Mouse (Mus musculus): ENCODE measurements around the gene Eva1b. TPM values are rescaled to one million over a fixed set of nuclear protein-coding genes. Genes with fewer than 3 reads are reported as not detected.

Gene Eva1b
- polyA plus RNA-seq, 1 experiment from 2014 or later: 28.7 TPM

DNA sequence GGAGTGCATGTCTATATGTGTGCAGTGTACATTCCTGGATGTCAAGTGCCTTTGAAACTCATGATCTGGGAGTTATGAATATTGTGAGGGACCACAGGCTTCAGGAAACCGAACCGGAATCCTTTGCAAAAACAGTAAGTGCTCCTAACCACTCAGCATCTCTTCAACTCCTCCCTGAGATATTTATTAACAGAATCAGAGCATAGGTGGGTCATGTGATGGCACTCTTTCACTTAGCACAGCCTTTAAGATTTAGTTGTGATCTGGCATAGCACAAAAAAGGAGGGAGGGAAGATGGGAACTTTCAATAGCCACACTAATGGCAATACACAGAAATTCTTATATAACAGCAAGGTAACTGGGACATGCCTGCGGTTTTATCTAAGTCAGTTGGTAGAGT is 39.6 kb downstream of the Eva1b start:
- Histone ChIP-seq H3K4me2 (replicated peaks) (no peak overlapping the region), H3K9me3 (no peaks in the 10 kb centered on the region), H3K4me3 (no peak overlapping the region), H3K36me3 (peaks cover 23% of the 10 kb centered on the region; the same call in 1 of the 2 replicates), H3K9ac (no peak overlapping the region), H3K27me3 (replicated peaks) (no peaks in the 10 kb centered on the region), H3K27ac (no peak overlapping the region), H3K4me1 (no peaks in the 10 kb centered on the region)
- WGBS: 93% methylated on average over 3 of the region's 3 CpGs
- no peak for ATAC-seq (ENCODE audit: low FRiP score, low read depth)

DNA sequence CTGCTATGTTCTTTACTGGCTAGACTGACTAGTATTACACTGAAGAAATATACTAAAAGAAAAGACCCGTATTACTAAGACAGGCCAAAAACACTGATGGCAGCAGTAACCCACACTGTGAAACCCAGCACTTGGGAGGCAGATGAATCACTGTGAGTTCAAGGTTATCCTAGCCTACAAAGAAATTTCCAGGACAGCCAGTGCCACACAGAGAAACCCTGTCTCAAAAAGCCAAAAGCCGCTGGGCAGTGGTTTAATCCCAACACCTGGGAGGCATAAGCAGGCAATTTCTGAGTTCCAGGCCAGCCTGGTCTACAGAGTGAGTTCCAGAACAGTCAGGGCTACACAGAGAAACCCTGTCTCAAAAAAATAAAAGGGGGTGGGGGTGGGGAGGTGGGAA is 43.1 kb downstream of the Eva1b start:
- H3K9ac ChIP-seq: no peak overlapping the region
- WGBS: 99% methylated on average over 2 of the region's 2 CpGs
- H3K36me3 ChIP-seq: peaks cover 27% of the 10 kb centered on the region
- H3K4me1 ChIP-seq: no peaks in the 10 kb centered on the region
- no peak overlapping the region for H3K4me3 ChIP-seq
- H3K9me3 ChIP-seq: no peaks in the 10 kb centered on the region
- no peak for ATAC-seq (ENCODE audit: low FRiP score, low read depth)
- H3K27me3 ChIP-seq (replicated peaks): no peaks in the 10 kb centered on the region
- H3K27ac ChIP-seq: no peak overlapping the region
- H3K4me2 ChIP-seq (replicated peaks): no peak overlapping the region

DNA sequence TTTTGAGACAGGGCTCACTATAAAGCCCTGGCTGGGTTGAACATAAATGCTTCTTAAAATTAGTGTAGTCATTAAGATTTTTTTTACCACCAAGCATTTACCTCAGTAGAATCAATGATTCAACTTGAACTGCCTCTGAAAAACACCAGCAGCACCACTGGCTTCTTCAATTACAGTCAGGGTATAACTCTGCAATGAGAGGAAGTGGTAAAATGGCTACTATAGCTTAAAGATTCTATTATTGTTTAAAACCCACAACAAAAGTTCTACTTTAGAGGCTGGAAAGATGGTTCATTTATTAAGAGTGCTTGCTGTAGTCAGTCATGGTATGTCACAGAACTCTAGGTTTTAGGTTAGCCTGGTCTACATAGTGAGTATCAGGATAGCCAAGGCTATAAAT is 46.7 kb downstream of the Eva1b start:
- no peak for ATAC-seq (ENCODE audit: low FRiP score, low read depth)
- Histone ChIP-seq H3K4me3 (no peak overlapping the region), H3K36me3 (peaks cover 23% of the 10 kb centered on the region), H3K9me3 (no peaks in the 10 kb centered on the region), H3K4me2 (replicated peaks) (no peak overlapping the region), H3K27ac (no peak overlapping the region), H3K27me3 (replicated peaks) (no peaks in the 10 kb centered on the region), H3K4me1 (peaks cover 3% of the 10 kb centered on the region; the same call in 1 of the 2 replicates), H3K9ac (no peak overlapping the region)

DNA sequence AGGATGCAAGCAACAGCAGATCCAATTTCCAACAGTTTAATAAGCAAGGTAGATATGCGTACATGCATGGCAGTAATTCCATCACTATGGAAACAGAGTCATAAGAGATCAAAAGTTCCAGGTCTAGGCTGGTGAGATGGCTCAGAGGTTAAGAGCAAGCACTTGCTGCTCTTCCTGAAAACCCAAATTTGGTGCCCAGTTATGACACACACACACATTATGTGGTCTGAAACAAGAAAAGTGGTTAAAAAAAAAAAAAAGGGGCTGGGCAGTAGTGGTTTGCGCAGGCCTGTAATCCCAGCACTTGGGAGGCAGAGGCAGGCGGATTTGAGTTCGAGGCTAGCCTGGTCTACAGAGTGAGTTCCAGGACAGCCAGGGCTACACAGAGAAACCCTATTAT is 47.4 kb downstream of the Eva1b start:
- no peaks in the 10 kb centered on the region for H3K9me3 ChIP-seq
- peaks cover 8% of the 10 kb centered on the region; the same call in 1 of the 2 replicates for H3K4me1 ChIP-seq
- H3K36me3 ChIP-seq: peaks cover 23% of the 10 kb centered on the region
- no peak overlapping the region for H3K9ac ChIP-seq
- H3K4me3 ChIP-seq: no peak overlapping the region
- no peaks in the 10 kb centered on the region for H3K27me3 ChIP-seq (replicated peaks)
- no peak for ATAC-seq (ENCODE audit: low FRiP score, low read depth)
- H3K27ac ChIP-seq: no peak overlapping the region
- H3K4me2 ChIP-seq (replicated peaks): no peak overlapping the region
- 98% methylated on average over 4 of the region's 4 CpGs for WGBS

DNA sequence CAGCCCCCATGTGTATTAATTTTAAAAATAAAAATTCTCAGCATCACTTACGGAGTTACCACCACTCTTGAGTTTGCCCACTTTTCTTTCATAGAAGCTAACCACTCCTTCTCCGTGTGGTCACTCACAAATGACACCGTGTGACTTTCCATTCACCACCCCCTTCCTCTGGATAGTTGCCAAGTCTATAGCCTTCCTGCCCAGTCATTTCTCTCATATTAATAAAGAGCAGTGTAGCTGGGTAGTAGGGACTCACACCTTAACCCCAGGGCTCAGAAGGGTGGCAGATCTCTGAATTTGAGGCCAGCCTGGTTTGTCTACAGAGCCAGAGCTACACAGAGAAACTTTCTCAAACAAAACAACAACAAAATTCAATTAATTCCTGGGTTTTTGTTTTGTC is 49.9 kb downstream of the Eva1b start:
- Histone ChIP-seq H3K36me3 (peaks cover 13% of the 10 kb centered on the region), H3K4me2 (replicated peaks) (no peak overlapping the region), H3K4me1 (peaks cover 23% of the 10 kb centered on the region), H3K4me3 (no peak overlapping the region), H3K9me3 (no peaks in the 10 kb centered on the region), H3K27me3 (replicated peaks) (no peaks in the 10 kb centered on the region), H3K9ac (no peak overlapping the region), H3K27ac (no peak overlapping the region)
- ATAC-seq (ENCODE audit: low FRiP score, low read depth): no peak
- WGBS: 81% methylated on average over 3 of the region's 3 CpGs

Other genes starting within 250 kb of the Eva1b start
- 0.60 and 0.61 TPM in 2 replicates for gene Csf3r, start 123.2 kb upstream of the Eva1b start, polyA plus RNA-seq (2016; fragmentation: Nextera tagmentation; extraction: Ambion mirVana)
- gene Mrps15, start 100.8 kb upstream of the Eva1b start, polyA plus RNA-seq (2016; fragmentation: Nextera tagmentation; extraction: Ambion mirVana): 131 and 135 TPM in 2 replicates
- gene Oscp1, start 89.2 kb upstream of the Eva1b start, polyA plus RNA-seq (2016; fragmentation: Nextera tagmentation; extraction: Ambion mirVana): 23.7 and 24.1 TPM in 2 replicates
- gene Lsm10, start 51.1 kb upstream of the Eva1b start, polyA plus RNA-seq (2016; fragmentation: Nextera tagmentation; extraction: Ambion mirVana): 38.8 and 38.9 TPM in 2 replicates
- gene Stk40, start 43.8 kb upstream of the Eva1b start, polyA plus RNA-seq (2016; fragmentation: Nextera tagmentation; extraction: Ambion mirVana): 46.2 and 49.4 TPM in 2 replicates
- gene Sh3d21, start 15.7 kb downstream of the Eva1b start, polyA plus RNA-seq (2016; fragmentation: Nextera tagmentation; extraction: Ambion mirVana): 2.0 and 2.1 TPM in 2 replicates
- 236 and 241 TPM in 2 replicates for gene Thrap3, start 55.0 kb downstream of the Eva1b start, polyA plus RNA-seq (2016; fragmentation: Nextera tagmentation; extraction: Ambion mirVana)
- gene Map7d1, start 108.6 kb downstream of the Eva1b start, polyA plus RNA-seq (2016; fragmentation: Nextera tagmentation; extraction: Ambion mirVana): 140 and 149 TPM in 2 replicates
- gene Trappc3, start 114.6 kb downstream of the Eva1b start, polyA plus RNA-seq (2016; fragmentation: Nextera tagmentation; extraction: Ambion mirVana): 119 and 127 TPM in 2 replicates
- gene Col8a2, start 139.0 kb downstream of the Eva1b start, polyA plus RNA-seq (2016; fragmentation: Nextera tagmentation; extraction: Ambion mirVana): 12.1 and 13.8 TPM in 2 replicates
- gene Adprhl2, start 174.0 kb downstream of the Eva1b start, polyA plus RNA-seq (2016; fragmentation: Nextera tagmentation; extraction: Ambion mirVana): 70.3 and 73.6 TPM in 2 replicates
- gene Tekt2, start 177.9 kb downstream of the Eva1b start, polyA plus RNA-seq (2016; fragmentation: Nextera tagmentation; extraction: Ambion mirVana): 3.3 and 4.0 TPM in 2 replicates